Comparison of ENCODE assay signal across 9 mouse cellular contexts in the genomic region with DNA sequence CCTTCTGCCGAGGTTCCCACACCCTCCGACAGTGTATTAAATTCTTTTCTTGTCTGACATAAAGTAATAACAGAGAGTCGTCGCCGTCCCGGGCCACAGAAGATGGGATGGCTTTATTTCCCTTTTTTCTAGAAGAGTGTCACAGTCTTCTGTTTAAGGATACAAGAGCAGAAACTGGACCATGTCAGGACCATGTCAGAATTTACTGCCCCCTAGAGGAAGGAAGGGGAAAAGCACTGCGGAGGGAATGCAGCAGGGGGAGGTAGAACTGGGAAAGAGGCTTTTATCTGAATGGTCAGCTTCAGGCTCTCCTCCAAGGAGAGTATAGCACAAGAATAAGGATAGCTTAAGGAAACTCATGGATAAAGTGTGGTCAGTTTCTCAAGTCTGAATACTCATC.
DNase-seq lines count a peak whose midpoint lies in the region; ATAC-seq lines count a peak whose summit lies in the region.
"Had no signal": no experiment of that assay in that cellular context is flagged by ENCODE, and none has a peak within 500 bp of the region (broad histone marks: within the 10 kb centered on the region; RNA-seq: fewer than 3 reads in every experiment).

No protein-coding gene starts in this region.

- 65% methylated on average over 7 of the region's 7 CpGs for WGBS in midbrain, embryonic 10.5 days
- WGBS in midbrain, embryonic 16.5 days: 55% methylated on average over 7 of the region's 7 CpGs
- WGBS in neural tube, embryonic 13.5 days: 54% methylated on average over 7 of the region's 7 CpGs

- H3K36me3 ChIP-seq in midbrain, embryonic 10.5 days: no peaks in the 10 kb centered on the region
- H3K36me3 ChIP-seq in midbrain, embryonic 16.5 days (ENCODE audit: control insufficient read depth, insufficient read depth, low read length): no peaks in the 10 kb centered on the region
- H3K36me3 ChIP-seq in neural tube, embryonic 13.5 days: no peaks in the 10 kb centered on the region
- H3K36me3 ChIP-seq: embryonic facial prominence, embryonic 15.5 days had no signal

- no peak for ATAC-seq in midbrain, embryonic 16.5 days
- ATAC-seq in neural tube, embryonic 13.5 days (ENCODE audit: low read depth): peak; percentile 34; the same call in 1 of the 2 replicates

- H3K4me3 ChIP-seq in midbrain, embryonic 10.5 days: no peak overlapping the region
- no peak overlapping the region for H3K4me3 ChIP-seq in midbrain, embryonic 16.5 days (ENCODE audit: low read depth, low read length)
- H3K4me3 ChIP-seq in neural tube, embryonic 13.5 days: no peak overlapping the region
- H3K4me3 ChIP-seq: embryonic facial prominence, embryonic 15.5 days had no signal

- H3K4me1 ChIP-seq in midbrain, embryonic 10.5 days: 0 out of 2 replicates have a peak, but pooled peaks cover 3% of the 10 kb centered on the region
- peaks cover 13% of the 10 kb centered on the region for H3K4me1 ChIP-seq in midbrain, embryonic 16.5 days (ENCODE audit: control insufficient read depth, insufficient read depth, low read length)
- peaks cover 15% of the 10 kb centered on the region for H3K4me1 ChIP-seq in neural tube, embryonic 13.5 days (replicated peaks)

- DNase-seq in heart, adult 11 months: peak; percentile 63
- DNase-seq in heart, adult 9 months (ENCODE audit: low spot score in 2 of 2): no peak
- DNase-seq in midbrain, embryonic 10.5 days (ENCODE audit: low spot score): peak; percentile 35
- DNase-seq in cerebellum, adult 8-10 months: peak; percentile 16
- DNase-seq in urinary bladder, postnatal 25 days (ENCODE audit: low spot score): no peak
- no peak for DNase-seq in kidney, adult 18-20 months

- H3K4me2 ChIP-seq in midbrain, embryonic 16.5 days (ENCODE audit: low read length): no peak overlapping the region
- H3K4me2 ChIP-seq in neural tube, embryonic 13.5 days: no peak overlapping the region
- H3K4me2 ChIP-seq: embryonic facial prominence, embryonic 15.5 days had no signal

- no peaks in the 10 kb centered on the region for H3K27me3 ChIP-seq in midbrain, embryonic 10.5 days (ENCODE audit: low read depth, poor library complexity, severe bottlenecking)
- H3K27me3 ChIP-seq in midbrain, embryonic 16.5 days (ENCODE audit: control insufficient read depth, insufficient read depth, low read depth, low read length): no peaks in the 10 kb centered on the region
- no peaks in the 10 kb centered on the region for H3K27me3 ChIP-seq in neural tube, embryonic 13.5 days
- H3K27me3 ChIP-seq: embryonic facial prominence, embryonic 15.5 days had no signal

- no peaks in the 10 kb centered on the region for H3K9me3 ChIP-seq in midbrain, embryonic 10.5 days (replicated peaks)
- no peaks in the 10 kb centered on the region for H3K9me3 ChIP-seq in midbrain, embryonic 16.5 days (replicated peaks; ENCODE audit: control insufficient read depth, low read length, poor library complexity, severe bottlenecking)
- no peaks in the 10 kb centered on the region for H3K9me3 ChIP-seq in neural tube, embryonic 13.5 days
- H3K9me3 ChIP-seq: embryonic facial prominence, embryonic 15.5 days had no signal

- no peak overlapping the region for H3K9ac ChIP-seq in midbrain, embryonic 16.5 days (ENCODE audit: low read depth, low read length)
- no peak overlapping the region for H3K9ac ChIP-seq in neural tube, embryonic 13.5 days
- H3K9ac ChIP-seq: embryonic facial prominence, embryonic 15.5 days had no signal

- no peak overlapping the region for H3K27ac ChIP-seq in midbrain, embryonic 10.5 days (replicated peaks)
- no peak overlapping the region for H3K27ac ChIP-seq in midbrain, embryonic 16.5 days (ENCODE audit: low read length)
- no peak overlapping the region for H3K27ac ChIP-seq in neural tube, embryonic 13.5 days (replicated peaks)
- H3K27ac ChIP-seq: embryonic facial prominence, embryonic 15.5 days had no signal

Comparison
In these comparisons a context has a peak if more than half of its experiments do, and no peak if none do; other contexts are left out.
1. DNase-seq: peak in heart, adult 11 months (single experiment), midbrain, embryonic 10.5 days (single experiment) and cerebellum, adult 8-10 months (single experiment); none in heart, adult 9 months (0 of 2), urinary bladder, postnatal 25 days (single experiment) and kidney, adult 18-20 months (single experiment).